Mouse (Mus musculus): ENCODE measurements at regions not wholly inside any gene's neighbourhood (a gene's known extent, or its start where the extent isn't known, plus 50 kb on each side); places are given as distances from the start of the nearest gene placed in this dataset.

GRCm38 (mm10) chr6:91619009-91619408 lies 64.8 kb upstream of the Slc6a6 start:
- no peak for DNase-seq (ENCODE audit: low read depth, low spot score)

GRCm38 (mm10) chr6:91619735-91620732 lies 63.8 kb upstream of the Slc6a6 start:
- no peak for DNase-seq (ENCODE audit: low read depth, low spot score)

GRCm38 (mm10) chr6:91621437-91621836 lies 62.4 kb upstream of the Slc6a6 start:
- no peak for DNase-seq (ENCODE audit: low read depth, low spot score)

- DNase-seq (ENCODE audit: low read depth, low spot score): no peak
Observed at GRCm38 (mm10) chr6:91622425-91622824, 61.4 kb upstream of the Slc6a6 start.

GRCm38 (mm10) chr6:91623646-91624045 lies 60.2 kb upstream of the Slc6a6 start:
- DNase-seq (ENCODE audit: low read depth, low spot score): no peak

- no peak for DNase-seq (ENCODE audit: low read depth, low spot score)
Observed at GRCm38 (mm10) chr6:91629230-91629629, 54.6 kb upstream of the Slc6a6 start.

GRCm38 (mm10) chr6:91631261-91631660 lies 52.6 kb upstream of the Slc6a6 start:
- DNase-seq (ENCODE audit: low read depth, low spot score): peak; percentile 49

Data from telencephalon, adult 2 months (tissue).